Mouse (Mus musculus) heart, adult 2 months (tissue): Measurements from ENCODE around the gene Plekha7. TPM values are rescaled to one million over a fixed set of nuclear protein-coding genes. Genes with fewer than 3 reads are reported as not detected.

Source experiments
- DNase-seq, 2 experiments: peaks; one replicate each; pipeline ENCODE4 v3.0.0; 2021
- H3K27ac ChIP-seq: fragments of 200-600 bp; 2 replicates; pipeline ENCODE4 v1.8.1; 2022
- H3K27me3 ChIP-seq: fragments of 200-500 bp; 2 replicates; pipeline ENCODE4 v1.6.1; 2012; ENCODE audit warnings: mild to moderate bottlenecking, low read length, inconsistent platforms, mixed read lengths; ENCODE audit not compliant: control insufficient read depth, insufficient read depth
- H3K36me3 ChIP-seq: fragments of 200-500 bp; 2 replicates; pipeline ENCODE4 v1.6.1; 2012; ENCODE audit warnings: low read length, inconsistent platforms; ENCODE audit not compliant: control insufficient read depth, insufficient read depth
- H3K4me1 ChIP-seq: fragments of 200-500 bp; 2 replicates; pipeline ENCODE4 v1.6.1; 2011; ENCODE audit warnings: low read length; ENCODE audit not compliant: control insufficient read depth, insufficient read depth
- H3K4me3 ChIP-seq: fragments of 200-600 bp; 2 replicates; pipeline ENCODE4 v1.8.1; 2022
- H3K79me2 ChIP-seq: fragments of 200-500 bp; replicated peaks from 2 replicates; pipeline ENCODE4 v1.6.1; 2012; ENCODE audit warnings: mild to moderate bottlenecking, inconsistent platforms, low read length, moderate library complexity, mixed read lengths; ENCODE audit not compliant: control insufficient read depth, insufficient read depth
- H3K9ac ChIP-seq: fragments of 200-500 bp; 2 replicates; pipeline ENCODE4 v1.6.1; 2012; ENCODE audit warnings: low read depth, mild to moderate bottlenecking, control low read depth, inconsistent platforms, low read length, mixed read lengths
- CTCF ChIP-seq: fragments of 200-600 bp; IDR thresholded peaks from 2 replicates; pipeline ENCODE4 v1.8.1; 2022; ENCODE audit warnings: antibody characterized with exemption, mild to moderate bottlenecking, moderate library complexity
- EP300 ChIP-seq: fragments of 200-500 bp; IDR thresholded peaks from 2 replicates; pipeline ENCODE4 v1.6.1; 2011; ENCODE audit warnings: low read depth, low read length, control low read depth; ENCODE audit not compliant: insufficient read depth
- POLR2A ChIP-seq: fragments of 200-500 bp; IDR thresholded peaks from 2 replicates; pipeline ENCODE4 v1.6.1; 2011; ENCODE audit warnings: mild to moderate bottlenecking, low read depth, low read length, control low read depth; ENCODE audit not compliant: insufficient read depth
- WGBS: fragments of 180-500 bp; shearing (Covaris S2); methylation state at CpG from one replicate; pipeline ENCODE4 v1.1.7; 2018; 5-methylcytosine and 5-hydroxymethylcytosine counted together
- intact Hi-C: fragments of 180-260 bp; cut with DNase I; formaldehyde crosslinking; loops from one replicate; pipeline ENCODE4 v1.15.1; 2025
- polyA plus RNA-seq: library from polyadenylated mRNA; depleted of rRNA; stranded (reverse); fragments of >200 nt; gene quantifications from 2 replicates; pipeline ENCODE4 v1.2.3, GENCODE M21; 2012
- total RNA-seq, 2 experiments: library from RNA; stranded (reverse); gene quantifications; 2 replicates each; pipeline ENCODE4 v1.2.3; 2021

Plekha7 gene
- total and polyA plus RNA-seq, 3 experiments: 4.5 to 13.7 (median 6.3) TPM

DNA sequence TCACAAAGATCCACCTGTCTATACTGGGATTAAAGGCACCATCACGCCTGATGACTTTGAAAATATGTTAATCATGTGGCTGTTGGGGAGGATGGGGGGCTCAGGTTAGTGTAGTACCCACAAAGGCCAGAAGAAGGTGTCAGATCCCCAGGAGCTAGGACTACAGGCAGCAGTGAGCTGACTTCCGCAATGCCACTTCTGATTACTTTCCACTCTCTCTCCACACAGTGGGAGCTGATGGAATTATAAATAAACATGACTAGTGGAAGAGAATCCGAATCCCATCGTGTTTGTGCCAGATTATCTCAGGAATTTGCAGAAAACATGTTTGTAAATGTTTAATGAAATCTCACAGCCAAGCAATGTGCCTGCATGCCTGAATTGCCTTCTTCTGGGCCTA is 46.1 kb downstream of the Plekha7 start:
- intact Hi-C loops: no loop called here
- H3K4me3 ChIP-seq: no peak overlapping the region

DNA sequence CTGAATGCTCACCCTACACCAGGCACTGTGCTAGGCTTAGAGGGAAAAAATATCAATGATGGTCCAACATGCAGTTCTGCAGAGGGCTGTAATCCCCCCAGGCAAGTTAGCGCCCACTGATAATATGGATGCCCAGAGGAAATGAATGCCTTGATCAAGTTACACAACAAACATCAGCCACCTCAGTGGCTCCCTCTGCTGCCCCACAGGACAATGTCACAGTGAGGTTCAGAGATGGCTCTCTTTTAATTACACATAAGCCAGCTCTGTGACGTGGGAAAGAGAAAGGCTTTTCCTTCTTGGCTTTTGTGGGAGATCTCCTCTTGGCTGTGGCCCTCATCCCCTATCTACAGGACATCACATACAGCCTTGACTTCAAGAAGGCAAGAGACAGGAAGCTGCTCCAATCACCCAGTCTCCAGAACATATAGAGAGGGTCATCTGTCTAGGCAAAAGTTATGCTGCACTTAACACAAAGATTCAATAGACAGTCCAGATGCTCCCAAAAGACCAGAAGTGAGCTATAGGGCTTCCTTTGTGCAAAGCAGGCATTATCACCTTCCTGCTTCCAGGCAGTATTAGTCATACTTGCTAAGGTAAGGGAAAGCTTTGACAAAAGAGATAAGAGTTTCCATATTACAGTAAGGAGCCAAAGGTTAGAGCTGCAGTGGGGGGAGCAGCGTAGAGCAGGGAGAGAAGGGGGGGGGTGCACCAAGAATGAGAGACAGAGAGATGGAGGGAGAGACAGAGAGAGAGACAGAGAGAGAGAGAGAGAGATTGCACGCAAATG is 47.2 kb downstream of the Plekha7 start:
- no peak for DNase-seq
- TF ChIP-seq CTCF: peak; percentile 51
- TF ChIP-seq EP300: no peak
- intact Hi-C loops: no loop called here

More for the DNA sequence above, 46.1 kb downstream of the Plekha7 start:
- H3K27me3 ChIP-seq: no peaks in the 10 kb centered on the region
- WGBS: 43% methylated on average over 4 of the region's 4 CpGs
- H3K27ac ChIP-seq: no peak overlapping the region
- no peak for DNase-seq
- H3K9ac ChIP-seq: no peak overlapping the region
- H3K79me2 ChIP-seq: no peaks in the 10 kb centered on the region
- no peaks in the 10 kb centered on the region for H3K4me1 ChIP-seq
- TF ChIP-seq POLR2A (no peak), CTCF (peak; percentile 52), EP300 (no peak)
- no peaks in the 10 kb centered on the region for H3K36me3 ChIP-seq

GRCm38 (mm10) chr7:116258464-116259185 is 49.6 kb downstream of the Plekha7 start:
- TF ChIP-seq EP300 (no peak), POLR2A (no peak), CTCF (no peak)
- intact Hi-C loops: no loop called here

More for the DNA sequence above, 47.2 kb downstream of the Plekha7 start:
- no peaks in the 10 kb centered on the region for H3K36me3 ChIP-seq
- no peak overlapping the region for H3K4me3 ChIP-seq
- no peaks in the 10 kb centered on the region for H3K79me2 ChIP-seq
- WGBS: 55% methylated on average over 4 of the region's 4 CpGs
- H3K27ac ChIP-seq: no peak overlapping the region
- H3K4me1 ChIP-seq: no peaks in the 10 kb centered on the region
- H3K27me3 ChIP-seq: no peaks in the 10 kb centered on the region
- no peak overlapping the region for H3K9ac ChIP-seq

GRCm38 (mm10) chr7:116257953-116258352 is 50.2 kb downstream of the Plekha7 start:
- Histone ChIP-seq H3K27me3 (no peaks in the 10 kb centered on the region), H3K4me1 (no peaks in the 10 kb centered on the region), H3K27ac (no peak overlapping the region), H3K79me2 (no peaks in the 10 kb centered on the region), H3K36me3 (no peaks in the 10 kb centered on the region), H3K9ac (no peak overlapping the region), H3K4me3 (no peak overlapping the region)
- DNase-seq: no peak
- TF ChIP-seq EP300: no peak
- TF ChIP-seq CTCF: no peak
- TF ChIP-seq POLR2A: no peak
- intact Hi-C loops: no loop called here
- WGBS: 91% methylated on average over 10 of the region's 10 CpGs

More at GRCm38 (mm10) chr7:116258464-116259185, 49.6 kb downstream of the Plekha7 start:
- no peak for DNase-seq
- Histone ChIP-seq H3K4me1 (no peaks in the 10 kb centered on the region), H3K27me3 (no peaks in the 10 kb centered on the region), H3K4me3 (no peak overlapping the region), H3K27ac (no peak overlapping the region), H3K9ac (no peak overlapping the region), H3K79me2 (no peaks in the 10 kb centered on the region), H3K36me3 (no peaks in the 10 kb centered on the region)
- 63% methylated on average over 17 of the region's 17 CpGs for WGBS

GRCm38 (mm10) chr7:116255664-116256063 is 52.5 kb downstream of the Plekha7 start:
- no peak overlapping the region for H3K4me3 ChIP-seq
- intact Hi-C loops: no loop called here

DNA sequence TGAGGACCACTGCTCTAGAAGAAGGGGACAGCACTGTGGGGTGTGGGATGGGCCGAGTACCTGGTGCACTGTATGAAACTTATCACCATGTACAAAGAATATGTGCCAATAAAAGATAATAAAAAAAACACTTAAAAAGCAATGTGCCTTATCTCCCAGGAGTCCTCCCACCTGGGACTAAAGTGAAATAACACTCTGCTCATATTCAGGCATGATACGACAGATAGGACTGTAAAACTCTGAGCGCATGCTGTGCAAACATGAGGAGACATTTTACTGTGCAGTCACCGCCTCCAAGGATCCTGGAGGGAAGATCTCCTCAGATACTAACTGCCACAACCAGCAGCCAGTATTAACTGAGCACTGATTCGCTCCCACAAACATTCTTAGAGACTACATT is 53.5 kb downstream of the Plekha7 start:
- no peak for TF ChIP-seq POLR2A
- TF ChIP-seq EP300: no peak
- TF ChIP-seq CTCF: no peak
- H3K36me3 ChIP-seq: no peaks in the 10 kb centered on the region
- no peak overlapping the region for H3K9ac ChIP-seq
- WGBS: 83% methylated on average over 5 of the region's 5 CpGs
- H3K4me3 ChIP-seq: no peak overlapping the region
- H3K79me2 ChIP-seq: no peaks in the 10 kb centered on the region
- H3K27ac ChIP-seq: no peak overlapping the region
- intact Hi-C loops: no loop called here
- H3K27me3 ChIP-seq: no peaks in the 10 kb centered on the region
- H3K4me1 ChIP-seq: no peaks in the 10 kb centered on the region
- DNase-seq: no peak

More at GRCm38 (mm10) chr7:116255664-116256063, 52.5 kb downstream of the Plekha7 start:
- 77% methylated on average over 5 of the region's 5 CpGs for whole genome bisulfite sequencing
- no peak for DNase-seq
- Histone ChIP-seq H3K27ac (no peak overlapping the region), H3K4me1 (no peaks in the 10 kb centered on the region), H3K27me3 (no peaks in the 10 kb centered on the region), H3K9ac (no peak overlapping the region), H3K36me3 (no peaks in the 10 kb centered on the region), H3K79me2 (no peaks in the 10 kb centered on the region)
- TF ChIP-seq EP300 (no peak), CTCF (no peak), POLR2A (no peak)
